Mouse (Mus musculus) spleen, adult 18-20 months (tissue): ENCODE data around the gene Pou2f3.
A peak's percentile ranks its signal among the peaks of the same experiment; 100 is the strongest.

Source experiments
- DNase-seq, 2 experiments: peaks; one replicate each; pipeline ENCODE4 v3.0.0; 2022; ENCODE audit warnings: mixed read lengths in 2 of 2

Gene Pou2f3

GRCm38 (mm10) chr9:43230886-43231285 is 20.7 kb upstream of the Pou2f3 start:
- no peak for DNase-seq

DNA sequence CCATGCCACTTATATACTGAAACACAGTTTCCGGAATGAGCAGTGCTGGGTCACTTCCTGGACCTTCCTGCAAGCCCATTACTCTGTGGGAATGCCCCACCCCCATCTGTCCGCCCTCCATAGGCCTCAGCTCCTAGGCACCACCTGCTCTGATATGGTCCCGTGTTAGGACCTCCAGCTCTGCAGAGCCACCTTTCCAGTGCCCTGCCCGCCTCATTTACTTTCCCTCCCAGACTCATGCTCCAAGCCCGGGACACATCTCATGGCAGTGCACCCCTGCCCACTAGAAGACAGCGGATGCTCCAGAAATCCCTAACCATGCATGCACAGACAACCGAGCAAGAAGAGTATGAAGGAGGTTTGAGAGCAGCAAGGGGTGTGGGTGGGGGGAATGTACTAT is 19.8 kb upstream of the Pou2f3 start:
- no peak for DNase-seq

GRCm38 (mm10) chr9:43229398-43229895 is 19.3 kb upstream of the Pou2f3 start:
- DNase-seq = no peak

DNA sequence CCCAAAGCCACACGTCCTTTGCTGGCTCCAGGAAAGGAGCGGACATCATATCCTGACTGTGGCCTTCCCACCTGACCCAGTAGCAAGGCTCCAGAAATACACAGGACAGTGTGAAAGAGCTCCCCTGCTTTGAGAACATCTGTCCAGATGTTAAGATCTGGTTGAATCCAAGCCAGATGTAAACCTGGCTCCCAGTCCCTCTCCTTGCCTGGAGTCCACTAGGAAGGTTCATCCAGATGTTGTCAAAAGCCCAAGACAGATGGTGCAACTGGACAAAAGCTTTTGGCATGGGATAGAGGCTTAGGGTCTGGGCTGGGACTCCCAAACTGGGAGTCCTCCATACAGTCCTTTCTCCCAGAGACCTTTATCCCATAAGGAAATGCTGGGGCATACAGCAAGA is 18.6 kb upstream of the Pou2f3 start:
- no peak for DNase-seq

- DNase-seq = no peak
Measured at GRCm38 (mm10) chr9:43227626-43228025, 17.5 kb upstream of the Pou2f3 start.

- DNase-seq = no peak
Measured at GRCm38 (mm10) chr9:43226573-43227160, 16.5 kb upstream of the Pou2f3 start.

- no peak for DNase-seq
Measured at GRCm38 (mm10) chr9:43225481-43225880, 15.3 kb upstream of the Pou2f3 start.

GRCm38 (mm10) chr9:43224771-43225355 is 14.7 kb upstream of the Pou2f3 start:
- no peak for DNase-seq

DNA sequence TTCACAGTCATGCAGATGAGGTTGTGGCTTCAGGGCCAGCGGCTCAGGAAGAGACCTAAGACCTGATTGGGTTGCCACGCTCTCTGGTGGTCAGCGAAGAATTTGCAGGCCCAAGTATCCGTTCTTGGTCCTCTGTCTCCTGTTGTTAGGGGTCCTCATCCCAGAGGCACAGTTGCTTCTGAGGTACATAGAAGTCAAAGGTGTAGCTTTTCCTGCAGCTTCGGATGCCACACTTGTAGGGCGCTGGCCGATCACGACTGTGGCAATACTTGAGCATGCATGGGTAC is 12.2 kb upstream of the Pou2f3 start:
- no peak for DNase-seq

- peak in 1 of 2 experiments; percentile 74 for DNase-seq
Measured at GRCm38 (mm10) chr9:43221643-43222428, 11.7 kb upstream of the Pou2f3 start.

- DNase-seq = peak in 1 of 2 experiments; percentile 21
Measured at GRCm38 (mm10) chr9:43210771-43211450, 742 bp upstream of the Pou2f3 start.

DNA sequence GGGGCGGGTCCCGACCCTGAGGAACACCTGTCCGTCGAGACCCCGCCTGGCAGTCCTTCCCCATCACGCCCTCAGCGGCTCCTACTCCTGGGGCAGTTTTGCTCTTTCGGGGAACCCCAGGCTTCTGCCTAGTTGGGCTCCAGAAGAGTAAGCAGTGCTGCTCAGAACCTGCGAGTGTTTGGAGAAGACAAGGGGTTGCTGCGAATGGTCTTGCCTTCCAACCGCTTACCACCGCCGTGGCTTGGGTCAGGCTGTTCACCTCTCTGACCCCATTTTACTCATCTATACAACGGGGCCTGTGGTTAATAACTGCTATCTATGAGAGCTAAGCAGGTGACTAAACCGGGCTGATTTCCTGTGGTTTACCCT is 4.2 kb downstream of the Pou2f3 start:
- no peak for DNase-seq

DNA sequence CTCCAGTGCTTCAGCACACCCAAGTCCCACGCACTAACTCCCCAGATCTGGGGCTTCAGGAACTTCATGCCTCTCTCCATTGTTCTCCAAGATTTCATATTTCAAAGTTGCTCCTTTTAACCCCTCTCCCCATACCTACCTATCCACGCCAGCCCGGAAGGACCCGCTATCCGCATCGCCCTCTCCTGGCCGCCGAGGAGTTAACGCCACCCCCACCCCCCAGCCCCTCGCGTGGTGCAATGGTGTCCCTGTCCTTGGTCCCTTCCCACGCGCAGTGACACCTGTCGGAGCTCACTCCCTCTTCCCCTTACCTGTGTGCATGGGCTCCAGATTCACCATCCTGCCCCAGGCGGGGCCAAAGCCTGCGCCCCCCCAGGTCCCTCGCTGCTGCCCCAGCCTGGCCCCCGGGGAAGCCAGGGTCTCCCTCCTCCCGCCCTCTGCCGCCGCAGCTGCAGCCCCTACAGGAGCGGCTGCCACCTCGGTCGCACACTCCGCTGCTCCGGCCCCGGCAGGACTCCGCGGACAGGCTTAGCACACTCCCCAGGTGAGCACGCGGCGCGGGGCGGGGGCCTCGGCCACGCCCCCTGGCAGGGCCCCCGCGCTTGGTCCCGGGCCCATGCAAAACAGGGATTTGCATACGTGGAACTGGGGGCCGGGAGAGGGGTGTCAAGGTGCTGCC is 4.7 kb downstream of the Pou2f3 start:
- DNase-seq = no peak

DNA sequence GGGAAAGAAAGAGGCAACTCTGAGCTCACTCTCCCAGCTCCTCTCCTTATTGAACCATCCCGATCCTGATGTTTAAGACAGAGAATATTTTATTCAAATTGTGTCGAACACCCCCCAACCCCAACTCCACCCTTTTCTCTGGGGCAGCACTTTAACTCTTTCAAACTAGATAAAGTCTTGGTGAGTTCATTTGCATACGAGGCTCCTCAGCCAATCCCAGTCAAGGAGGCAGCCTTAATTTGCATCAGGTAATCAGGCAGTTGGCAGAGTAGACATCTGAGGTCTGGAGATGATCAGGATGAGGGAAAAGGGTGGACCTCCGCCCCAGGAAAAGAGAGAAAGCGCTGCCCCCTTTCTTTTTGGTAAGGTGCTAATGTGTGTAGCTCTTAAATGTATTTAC is 10.0 kb downstream of the Pou2f3 start:
- DNase-seq = no peak

GRCm38 (mm10) chr9:43194001-43194400 is 16.2 kb downstream of the Pou2f3 start:
- DNase-seq = no peak

GRCm38 (mm10) chr9:43191561-43191960 is 18.6 kb downstream of the Pou2f3 start:
- no peak for DNase-seq

DNA sequence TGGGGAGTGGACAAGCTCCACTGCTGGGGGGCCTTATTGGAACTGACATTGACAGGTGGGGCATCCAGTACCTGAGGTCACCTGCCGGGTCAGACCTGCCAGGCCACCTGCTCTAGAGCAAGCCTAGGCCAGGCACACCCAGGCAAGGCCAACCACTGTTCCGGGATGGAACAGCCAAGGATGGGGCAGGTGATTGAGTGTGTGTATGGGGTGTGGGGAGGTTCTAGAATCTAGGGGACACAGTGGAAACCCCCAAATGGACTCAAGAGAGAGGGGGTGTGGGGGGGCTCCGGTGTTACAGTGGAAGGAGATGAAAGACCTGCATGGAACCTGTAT is 21.2 kb downstream of the Pou2f3 start:
- DNase-seq = no peak

DNA sequence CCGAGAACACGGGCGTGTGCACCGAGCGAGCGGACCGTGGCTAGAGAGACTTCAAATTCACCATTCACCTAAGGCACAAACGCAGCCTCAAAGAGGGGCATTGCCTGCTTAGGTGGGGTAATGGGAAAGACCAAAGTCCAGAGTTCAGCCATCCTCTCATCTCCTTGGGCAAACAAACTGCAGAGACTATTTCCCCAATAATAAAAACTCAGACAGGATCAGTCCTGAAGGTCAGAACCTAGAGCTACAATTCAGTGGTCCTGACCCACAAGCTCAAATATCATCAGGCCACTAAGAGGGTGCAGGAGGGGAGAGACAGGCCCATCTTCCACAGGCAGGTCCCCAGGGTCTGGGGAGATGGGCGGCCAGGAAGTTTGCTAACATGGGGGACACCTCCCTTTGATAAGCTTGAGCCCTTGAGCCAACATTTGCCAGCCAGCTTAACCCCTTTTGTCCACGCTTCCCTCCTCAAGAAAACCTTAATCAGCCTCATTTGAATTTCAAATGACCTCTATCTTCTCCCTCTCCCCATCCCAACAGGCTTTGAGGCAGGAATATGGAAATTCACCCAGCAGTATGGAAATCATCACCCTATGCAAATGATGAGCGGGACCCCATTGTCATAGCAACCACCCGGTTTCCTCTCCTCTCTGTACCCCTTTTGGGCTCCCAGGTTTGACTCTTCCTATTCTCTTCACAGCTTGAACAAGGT is 21.7 kb downstream of the Pou2f3 start:
- DNase-seq = no peak

- DNase-seq = no peak
Measured at GRCm38 (mm10) chr9:43179614-43180013, 30.6 kb downstream of the Pou2f3 start.

DNA sequence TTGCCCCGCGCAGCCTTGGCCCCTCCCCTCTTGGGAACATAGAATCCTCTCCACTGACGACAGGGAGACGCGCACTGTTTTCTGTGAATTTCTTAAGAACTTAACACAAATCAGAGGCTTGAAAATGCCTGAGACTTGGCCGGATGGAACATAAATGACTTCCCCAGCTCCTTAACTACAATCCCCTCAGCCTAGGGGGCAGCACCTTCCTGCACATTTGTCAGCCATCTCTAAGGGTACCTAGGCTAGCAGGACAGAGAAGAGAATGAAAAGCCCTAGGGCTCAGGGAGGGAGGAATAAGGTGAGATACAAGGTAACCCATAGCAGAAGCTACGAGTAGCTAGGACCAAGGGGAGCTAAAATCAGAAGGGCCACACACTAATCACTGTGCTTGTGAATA is 32.0 kb downstream of the Pou2f3 start:
- no peak for DNase-seq

- DNase-seq = no peak
Measured at GRCm38 (mm10) chr9:43167081-43167480, 43.1 kb downstream of the Pou2f3 start.

DNA sequence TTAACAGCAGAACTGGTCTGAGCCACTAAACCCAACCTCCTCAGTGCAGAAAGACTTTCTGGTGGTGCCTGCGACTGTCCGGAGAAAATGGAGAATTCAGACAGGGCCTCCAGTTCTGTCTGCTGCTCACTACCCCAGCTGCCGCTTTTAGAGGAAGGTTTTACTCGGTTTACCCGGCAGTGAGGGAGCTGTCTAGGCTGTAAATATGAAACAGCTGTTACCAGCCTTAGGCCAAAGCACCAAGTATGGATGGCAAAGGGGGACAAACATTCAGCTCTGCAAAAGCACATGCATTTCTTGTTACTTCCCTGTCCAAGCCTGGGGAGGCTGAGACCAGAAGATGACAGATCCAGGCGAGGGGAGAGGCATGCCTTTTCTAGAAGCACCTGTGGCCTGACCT is 43.8 kb downstream of the Pou2f3 start:
- DNase-seq = no peak

DNA sequence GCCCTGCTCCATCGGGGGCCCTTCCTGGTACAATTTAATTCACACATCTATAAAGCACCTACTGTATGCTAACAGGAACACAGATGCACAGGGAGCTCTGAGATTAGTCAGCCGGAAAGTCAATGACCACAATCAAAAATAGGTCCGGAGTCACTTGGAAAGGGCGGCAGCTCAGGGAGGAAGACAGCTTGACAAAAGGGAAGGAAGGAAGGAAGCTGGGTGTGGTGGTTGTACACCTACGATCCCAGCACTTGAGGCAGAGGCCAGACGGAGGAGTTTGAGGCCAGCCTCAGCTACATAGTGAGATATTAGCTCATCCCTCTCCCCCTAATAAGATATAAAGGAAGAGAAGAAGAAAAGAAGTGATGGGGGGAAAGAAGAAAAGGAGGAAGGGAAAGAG is 54.2 kb downstream of the Pou2f3 start:
- no peak for DNase-seq
